Mouse (Mus musculus) naive thymus-derived CD4-positive, alpha-beta T cell, adult 2 months (primary cell): ENCODE measurements around the gene Sf3b4.
"Not testable (repeated sequence)": the region's sequence is repeated elsewhere in the genome, so short reads cannot be mapped to it uniquely, and the experiment has no call there.

ENCODE experiments used
- DNase-seq: peaks from one replicate; pipeline ENCODE4 v3.0.0-alpha.2; 2011; ENCODE audit warnings: low read depth

The Sf3b4 gene

DNA sequence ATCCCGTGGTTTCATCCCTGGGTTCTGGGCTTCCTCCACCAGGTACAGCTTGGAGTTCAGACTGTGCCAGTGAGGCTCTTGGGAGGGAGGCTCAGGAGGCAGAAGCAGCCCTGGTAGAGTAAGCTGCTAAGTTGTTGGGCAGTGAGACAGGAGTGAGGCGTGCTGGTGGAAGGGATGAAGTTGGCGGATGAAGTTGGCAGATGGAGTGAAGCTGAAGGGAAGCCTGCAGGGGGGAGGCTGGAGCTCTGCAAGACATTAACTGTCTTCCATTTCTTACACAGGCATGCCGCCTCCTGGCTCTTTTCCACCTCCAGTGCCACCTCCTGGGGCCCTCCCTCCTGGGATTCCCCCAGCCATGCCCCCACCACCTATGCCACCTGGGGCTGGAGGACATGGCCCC lies 1.9 kb downstream of the Sf3b4 start:
- not testable (repeated sequence) for DNase-seq

- DNase-seq, result no peak
Observed at GRCm38 (mm10) chr3:96175251-96175650, 3.1 kb downstream of the Sf3b4 start.

DNA sequence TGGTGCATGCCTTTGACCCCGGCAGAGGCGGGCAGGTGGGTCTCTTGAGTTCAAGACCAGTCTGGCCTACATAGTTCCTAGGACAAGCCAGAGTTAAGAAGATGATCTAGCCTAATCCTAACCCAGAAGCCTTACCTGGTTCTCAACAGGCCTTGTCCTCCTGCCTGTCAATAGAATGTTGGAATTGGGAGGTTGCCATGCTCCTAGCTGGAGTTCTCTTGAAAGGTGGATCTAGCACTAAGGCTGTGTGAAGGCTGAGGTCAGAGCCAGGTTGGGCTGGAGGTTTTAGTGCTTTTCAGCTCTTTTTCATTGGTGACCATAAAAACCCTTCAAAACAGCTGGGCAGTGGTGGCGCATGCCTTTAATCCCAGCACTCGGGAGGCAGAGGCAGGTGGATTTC lies 6.3 kb downstream of the Sf3b4 start:
- DNase-seq, result no peak

GRCm38 (mm10) chr3:96178902-96179301 lies 6.8 kb downstream of the Sf3b4 start:
- DNase-seq, result no peak

GRCm38 (mm10) chr3:96179531-96179930 lies 7.4 kb downstream of the Sf3b4 start:
- no peak for DNase-seq

DNA sequence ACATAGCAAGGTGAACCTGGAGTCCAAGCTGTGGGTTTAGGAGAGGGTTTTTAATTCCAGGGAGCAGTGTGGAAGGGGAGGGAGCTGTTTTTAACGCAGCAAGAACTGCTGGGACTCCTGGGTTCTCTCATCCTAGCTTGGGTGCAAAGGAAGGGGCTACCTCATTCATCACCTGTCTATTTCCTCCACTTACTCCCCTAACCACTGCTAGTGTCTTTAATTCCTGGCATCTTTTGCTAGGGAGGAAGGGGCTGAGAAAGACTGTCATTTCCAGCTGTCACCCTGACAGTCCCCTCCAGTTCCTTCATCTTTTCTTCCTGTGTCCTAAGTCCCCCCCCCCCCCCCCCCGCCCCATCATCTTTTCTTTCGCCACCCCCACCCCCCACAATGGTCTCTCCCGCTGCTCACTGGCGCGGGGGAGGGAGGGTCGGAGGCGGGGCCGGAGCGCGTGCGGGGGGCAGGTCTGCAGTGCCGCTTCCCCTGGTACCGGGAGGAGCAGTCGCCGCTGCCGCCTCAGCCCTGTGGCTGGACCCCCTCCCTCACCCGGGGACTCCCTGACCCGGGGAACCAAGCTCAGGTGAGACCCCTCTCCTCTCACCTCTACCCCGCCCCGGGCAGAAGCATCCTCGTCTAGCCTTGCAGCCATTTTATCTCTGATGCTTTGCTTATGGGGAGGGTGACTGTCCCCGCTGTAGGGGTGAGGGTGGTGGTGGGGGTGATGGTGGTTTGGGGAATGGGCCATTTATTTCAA lies 8.8 kb downstream of the Sf3b4 start, which contains the start of gene Sv2a:
Gene Sv2a (plus strand): TSS at position 425 of the 751 bp plus-strand sequence.
- DNase-seq, result peak; percentile 72

- DNase-seq, result no peak
Observed at GRCm38 (mm10) chr3:96181510-96182381, 9.6 kb downstream of the Sf3b4 start.

GRCm38 (mm10) chr3:96182382-96182776 lies 10.2 kb downstream of the Sf3b4 start:
- DNase-seq, result no peak

DNA sequence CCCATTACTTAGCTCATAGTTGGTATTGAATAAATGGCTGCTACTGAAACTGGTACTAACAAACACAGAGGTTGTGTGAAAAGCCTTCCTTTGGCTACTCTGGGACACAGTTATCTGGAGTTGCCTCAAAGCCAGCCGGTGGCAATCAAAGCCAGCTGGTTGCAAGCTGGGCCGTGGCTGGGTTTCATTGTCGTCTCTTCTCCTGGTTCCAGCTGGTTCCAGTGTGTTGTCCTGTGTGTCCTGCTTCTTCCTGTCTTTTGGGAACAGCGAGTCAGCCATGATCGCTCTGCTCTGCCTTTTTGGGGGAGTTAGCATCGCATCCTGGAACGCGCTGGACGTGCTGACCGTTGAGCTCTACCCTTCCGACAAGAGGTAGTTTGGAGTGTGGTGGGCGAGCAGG lies 20.8 kb downstream of the Sf3b4 start:
- no peak for DNase-seq

DNA sequence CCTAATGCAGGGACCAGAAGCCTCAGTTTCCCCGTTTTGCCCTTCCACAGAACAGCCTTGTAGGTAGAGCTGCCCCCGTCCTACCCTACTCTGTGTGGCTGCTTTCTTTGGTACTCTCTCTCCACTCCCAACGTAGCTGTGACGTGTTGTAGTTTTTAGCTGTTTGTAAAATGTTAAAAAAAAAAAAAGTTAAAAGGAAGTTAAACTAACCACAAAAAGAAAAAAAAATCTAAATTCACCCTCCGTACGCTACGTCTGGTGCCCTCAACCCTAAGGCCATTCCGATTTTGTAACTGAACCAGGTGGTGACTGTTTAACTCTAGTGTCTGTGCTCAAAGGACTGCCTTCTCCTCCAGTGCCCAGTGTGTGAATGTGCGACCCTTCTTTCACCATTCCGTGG lies 22.8 kb downstream of the Sf3b4 start:
- peak; percentile 65 for DNase-seq

GRCm38 (mm10) chr3:96195616-96196313 lies 23.6 kb downstream of the Sf3b4 start:
- peak; percentile 33 for DNase-seq

- peak; percentile 30 for DNase-seq
Observed at GRCm38 (mm10) chr3:96196437-96197128, 24.5 kb downstream of the Sf3b4 start.

GRCm38 (mm10) chr3:96197129-96197749 lies 25.1 kb downstream of the Sf3b4 start:
- DNase-seq, result peak; percentile 90

DNA sequence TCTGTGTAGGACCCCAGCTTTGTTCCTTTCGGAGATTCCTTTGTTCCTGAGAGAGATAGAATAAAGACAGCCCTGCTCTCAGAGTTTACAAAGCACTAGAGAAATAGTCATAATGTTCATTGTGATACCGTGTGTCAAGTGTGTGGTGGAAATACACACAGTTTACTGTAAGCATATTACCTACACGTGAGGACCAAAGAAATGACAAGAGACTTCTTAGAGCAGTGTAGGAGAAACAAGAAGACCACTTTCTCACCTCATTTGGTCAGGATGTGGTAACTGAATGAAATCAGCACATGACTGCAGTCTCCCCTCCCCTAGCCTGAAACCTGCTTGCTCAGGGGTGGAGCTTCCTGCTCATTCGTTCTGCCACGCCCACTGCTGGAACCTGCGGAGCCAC lies 26.0 kb downstream of the Sf3b4 start:
- DNase-seq, result peak; percentile 91

DNA sequence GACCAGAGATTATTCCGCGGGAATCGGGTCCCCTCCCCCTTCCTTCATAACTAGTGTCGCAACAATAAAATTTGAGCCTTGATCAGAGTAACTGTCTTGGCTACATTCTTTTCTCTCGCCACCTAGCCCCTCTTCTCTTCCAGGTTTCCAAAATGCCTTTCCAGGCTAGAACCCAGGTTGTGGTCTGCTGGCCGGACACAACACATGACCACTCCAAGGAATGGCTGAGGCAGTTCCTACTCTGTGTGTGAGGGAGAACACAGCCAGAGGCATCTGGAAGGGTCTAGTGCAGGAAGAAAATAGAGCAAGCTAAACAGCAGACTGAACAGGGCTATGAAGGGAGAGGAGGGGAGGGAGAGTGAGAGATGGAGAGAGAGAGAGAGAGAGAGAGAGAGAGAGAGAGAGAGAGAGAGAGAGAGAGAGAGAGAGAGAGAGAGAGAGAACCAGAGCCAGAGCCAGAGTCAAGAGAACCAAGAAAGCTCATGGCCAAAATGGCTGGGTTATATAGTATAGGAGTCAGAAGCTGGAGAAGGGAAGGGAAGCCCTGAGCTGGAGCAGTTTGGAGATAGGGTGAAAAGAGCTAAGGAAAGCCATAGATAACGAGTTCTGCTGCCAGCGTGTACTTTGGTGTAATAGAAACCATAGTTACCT lies 26.6 kb downstream of the Sf3b4 start:
- not testable (repeated sequence) for DNase-seq

- DNase-seq, result no peak
Observed at GRCm38 (mm10) chr3:96199731-96200130, 27.6 kb downstream of the Sf3b4 start.

- DNase-seq, result peak; percentile 21
Observed at GRCm38 (mm10) chr3:96207819-96208218, 35.7 kb downstream of the Sf3b4 start.

DNA sequence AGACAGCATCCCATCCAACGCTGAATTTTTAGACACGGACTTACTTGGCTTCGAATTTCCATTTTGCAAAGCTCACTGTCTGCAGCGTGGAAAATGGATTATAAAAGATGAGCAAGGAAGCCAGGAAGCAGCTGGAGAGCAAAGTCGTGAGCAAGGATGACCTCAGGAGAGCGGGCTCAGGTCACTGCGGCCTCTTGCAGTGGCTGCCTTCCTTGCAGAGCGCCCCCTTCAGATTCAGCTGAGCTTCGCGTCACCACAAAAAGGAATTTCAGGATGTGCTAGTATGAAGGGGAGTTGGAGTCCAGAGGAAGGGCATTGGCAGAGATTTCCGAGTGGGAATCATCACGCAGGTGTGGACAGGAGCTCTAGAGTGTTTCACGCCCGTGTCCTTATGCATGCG lies 37.1 kb downstream of the Sf3b4 start:
- no peak for DNase-seq

- DNase-seq, result peak; percentile 78
Observed at GRCm38 (mm10) chr3:96219191-96219641, 47.1 kb downstream of the Sf3b4 start.

DNA sequence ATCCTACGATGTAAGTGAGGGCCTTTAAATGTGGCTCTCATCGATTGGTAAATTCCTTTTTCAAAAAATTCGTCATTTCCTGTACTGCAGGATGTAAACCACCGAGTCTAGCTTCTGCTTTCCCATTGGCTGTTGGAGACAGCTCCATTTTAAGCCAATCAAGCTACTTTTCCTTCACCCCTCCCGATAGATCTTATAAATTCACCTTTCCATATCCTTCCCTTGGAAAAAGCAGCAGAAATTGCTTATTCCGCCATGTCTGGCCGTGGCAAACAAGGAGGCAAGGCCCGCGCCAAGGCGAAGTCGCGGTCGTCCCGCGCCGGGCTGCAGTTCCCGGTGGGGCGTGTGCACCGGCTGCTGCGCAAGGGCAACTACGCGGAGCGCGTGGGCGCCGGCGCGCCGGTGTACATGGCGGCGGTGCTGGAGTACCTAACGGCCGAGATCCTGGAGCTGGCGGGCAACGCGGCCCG lies 47.6 kb downstream of the Sf3b4 start, which contains the start of the genes Bola1 and Hist2h2ab:
Gene Bola1 (minus strand): TSS at position 49 of the 470 bp plus-strand sequence.
Gene Hist2h2ab (plus strand): TSS at position 205 of the 470 bp plus-strand sequence.
- peak; percentile 92 for DNase-seq
